Mouse (Mus musculus) MEL (cell line): ENCODE measurements around the gene Gm42417. TPM values are rescaled to one million over a fixed set of nuclear protein-coding genes. Genes with fewer than 3 reads are reported as not detected.
"Not testable (repeated sequence)": the region's sequence is repeated elsewhere in the genome, so short reads cannot be mapped to it uniquely, and the experiment has no call there.

Source experiments
- DNase-seq: peaks from one replicate; pipeline ENCODE4 v3.0.0; 2011; ENCODE audit warnings: low read depth, low spot score
- H3K27ac ChIP-seq: 2 replicates; pipeline ENCODE4 v1.5.1; 2012; ENCODE audit warnings: low read depth, mild to moderate bottlenecking, control low read depth, low read length, moderate library complexity; ENCODE audit not compliant: control insufficient read depth
- H3K27me3 ChIP-seq, 2 experiments: fragments of 150-350 bp in 1 of 2; sonication (generic) in 1 of 2; 2 replicates each; pipeline ENCODE4 v1.6.1; 2012; ENCODE audit warnings: low read length in 2 of 2, mild to moderate bottlenecking in 2 of 2, improper control_type of control experiment in 1 of 2, moderate library complexity in 1 of 2; ENCODE audit not compliant: insufficient read depth in 2 of 2, control insufficient read depth in 1 of 2
- H3K36me3 ChIP-seq, 2 experiments: 2 replicates each; pipeline ENCODE4 v1.6.1; 2012 to 2014; ENCODE audit warnings: low read length in 2 of 2, improper control_type of control experiment in 1 of 2, inconsistent platforms in 1 of 2, mild to moderate bottlenecking in 1 of 2; ENCODE audit not compliant: insufficient read depth in 2 of 2, control insufficient read depth in 1 of 2
- H3K4me1 ChIP-seq, 2 experiments: fragments of 150-350 bp in 1 of 2; sonication (generic) in 1 of 2; 2 replicates each; pipeline ENCODE4 v1.6.1; 2012; ENCODE audit warnings: low read length in 2 of 2, improper control_type of control experiment in 1 of 2, mild to moderate bottlenecking in 1 of 2; ENCODE audit not compliant: insufficient read depth in 2 of 2, control insufficient read depth in 1 of 2
- H3K4me3 ChIP-seq, 2 experiments: fragments of 150-350 bp in 1 of 2; sonication (generic) in 1 of 2; 2 replicates each; pipeline ENCODE4 v1.5.1; 2012; ENCODE audit warnings: low read depth in 2 of 2, low read length in 2 of 2, mild to moderate bottlenecking in 2 of 2, moderate library complexity in 2 of 2, control low read depth in 1 of 2, improper control_type of control experiment in 1 of 2; ENCODE audit not compliant: control insufficient read depth in 1 of 2, insufficient read depth in 1 of 2
- H3K79me2 ChIP-seq: 2 replicates; pipeline ENCODE4 v1.6.1; 2012; ENCODE audit warnings: mild to moderate bottlenecking, low read length, moderate library complexity; ENCODE audit not compliant: control insufficient read depth, poor library complexity, insufficient read depth
- H3K9ac ChIP-seq: 2 replicates; pipeline ENCODE4 v1.6.1; 2012; ENCODE audit warnings: low read depth, mild to moderate bottlenecking, control low read depth, low read length, moderate library complexity; ENCODE audit not compliant: control insufficient read depth, poor library complexity, severe bottlenecking
- H3K9me3 ChIP-seq: fragments of 150-350 bp; sonication (generic); replicated peaks from 2 replicates; pipeline ENCODE4 v1.6.1; 2012; ENCODE audit warnings: mild to moderate bottlenecking, low read length, improper control_type of control experiment, moderate library complexity; ENCODE audit not compliant: insufficient read depth
- BHLHE40 ChIP-seq: IDR thresholded peaks from 2 replicates; pipeline ENCODE4 v1.6.1; 2012; ENCODE audit warnings: low read depth, mild to moderate bottlenecking, inconsistent platforms, low read length, improper control_type of control experiment, borderline replicate concordance
- CHD2 ChIP-seq: IDR thresholded peaks from 2 replicates; pipeline ENCODE4 v1.6.1; 2011; ENCODE audit warnings: low read length, improper control_type of control experiment
- CTCF ChIP-seq, 3 experiments: IDR thresholded peaks in 2 of 3; conservative IDR thresholded peaks in 1 of 3; 2 replicates each; pipeline ENCODE4 v1.5.1; 2011 to 2012; ENCODE audit warnings: low read length in 3 of 3, low read depth in 2 of 3, mild to moderate bottlenecking in 2 of 3, improper control_type of control experiment in 1 of 3, inconsistent platforms in 1 of 3, mixed read lengths in 1 of 3, moderate library complexity in 1 of 3; ENCODE audit not compliant: control insufficient read depth in 1 of 3, insufficient read depth in 1 of 3, poor library complexity in 1 of 3, severe bottlenecking in 1 of 3
- ETS1 ChIP-seq: IDR thresholded peaks from 2 replicates; pipeline ENCODE4 v1.6.1; 2012; ENCODE audit warnings: low read depth, mild to moderate bottlenecking, inconsistent platforms, low read length, improper control_type of control experiment, moderate library complexity
- GABPA ChIP-seq: IDR thresholded peaks from 2 replicates; pipeline ENCODE4 v1.6.1; 2012; ENCODE audit warnings: low read depth, mild to moderate bottlenecking, inconsistent platforms, low read length, improper control_type of control experiment, moderate library complexity
- HCFC1 ChIP-seq: IDR thresholded peaks from 2 replicates; pipeline ENCODE4 v1.6.1; 2012; ENCODE audit warnings: low read depth, mild to moderate bottlenecking, inconsistent platforms, low read length, improper control_type of control experiment, moderate library complexity
- JUND ChIP-seq: IDR thresholded peaks from 2 replicates; pipeline ENCODE4 v1.6.1; 2011; ENCODE audit warnings: low read depth, mild to moderate bottlenecking, improper control_type of control experiment, low read length
- MAX ChIP-seq: IDR thresholded peaks from 2 replicates; pipeline ENCODE4 v1.6.1; 2011; ENCODE audit warnings: low read length, improper control_type of control experiment
- MEF2A ChIP-seq: IDR thresholded peaks from 2 replicates; pipeline ENCODE4 v1.6.1; 2014; ENCODE audit warnings: low read depth, mild to moderate bottlenecking, inconsistent platforms, low read length, improper control_type of control experiment; ENCODE audit not compliant: poor library complexity, insufficient replicate concordance, severe bottlenecking; ENCODE audit errors: extremely low read depth
- MYC ChIP-seq: IDR thresholded peaks from 2 replicates; pipeline ENCODE4 v1.6.1; 2011; ENCODE audit warnings: low read depth, mild to moderate bottlenecking, low read length, improper control_type of control experiment, moderate library complexity
- NELFE ChIP-seq: IDR thresholded peaks from 2 replicates; pipeline ENCODE4 v1.6.1; 2011; ENCODE audit warnings: low read depth, low read length, improper control_type of control experiment
- NRF1 ChIP-seq: IDR thresholded peaks from 2 replicates; pipeline ENCODE4 v1.6.1; 2014; ENCODE audit warnings: low read depth, mild to moderate bottlenecking, inconsistent platforms, low read length, improper control_type of control experiment, moderate library complexity; ENCODE audit not compliant: poor library complexity, insufficient read depth, severe bottlenecking
- POLR2A ChIP-seq, 2 experiments: IDR thresholded peaks; 2 replicates each; pipeline ENCODE4 v1.6.1; 2011 to 2012; ENCODE audit warnings: low read length in 2 of 2, mild to moderate bottlenecking in 2 of 2, control low read depth in 1 of 2, improper control_type of control experiment in 1 of 2, low read depth in 1 of 2, moderate library complexity in 1 of 2; ENCODE audit not compliant: control insufficient read depth in 1 of 2, insufficient read depth in 1 of 2, poor library complexity in 1 of 2
- POLR2AphosphoS2 ChIP-seq: IDR thresholded peaks from 2 replicates; pipeline ENCODE4 v1.6.1; 2011; ENCODE audit warnings: low read length, improper control_type of control experiment
- POLR2AphosphoS5 ChIP-seq: IDR thresholded peaks from 2 replicates; pipeline ENCODE4 v1.6.1; 2012; ENCODE audit warnings: low read depth, borderline replicate concordance, mild to moderate bottlenecking, inconsistent platforms, low read length, moderate library complexity, mixed read lengths
- RCOR1 ChIP-seq: IDR thresholded peaks from 2 replicates; pipeline ENCODE4 v1.6.1; 2012; ENCODE audit warnings: low read depth, mild to moderate bottlenecking, inconsistent platforms, low read length, improper control_type of control experiment
- SMC3 ChIP-seq: IDR thresholded peaks from 2 replicates; pipeline ENCODE4 v1.6.1; 2011; ENCODE audit warnings: low read depth, low read length, improper control_type of control experiment
- TAL1 ChIP-seq: IDR thresholded peaks from 2 replicates; pipeline ENCODE4 v1.6.1; 2012; ENCODE audit warnings: mild to moderate bottlenecking, inconsistent platforms, low read length, moderate library complexity, mixed read lengths
- TBP ChIP-seq: IDR thresholded peaks from 2 replicates; pipeline ENCODE4 v1.8.0; 2011; ENCODE audit warnings: low read depth, low read length, improper control_type of control experiment
- TCF12 ChIP-seq: IDR thresholded peaks from 2 replicates; pipeline ENCODE4 v1.6.1; 2014; ENCODE audit warnings: low read depth, mild to moderate bottlenecking, inconsistent platforms, low read length, improper control_type of control experiment, moderate library complexity
- USF2 ChIP-seq, 2 experiments: IDR thresholded peaks; 2 replicates each; pipeline ENCODE4 v1.6.1; 2011 to 2012; ENCODE audit warnings: improper control_type of control experiment in 2 of 2, low read length in 2 of 2, borderline replicate concordance in 1 of 2, inconsistent platforms in 1 of 2, low read depth in 1 of 2, mild to moderate bottlenecking in 1 of 2; ENCODE audit not compliant: insufficient read depth in 1 of 2
- ZC3H11A ChIP-seq: IDR thresholded peaks from 2 replicates; pipeline ENCODE4 v1.6.1; 2012; ENCODE audit warnings: low read depth, mild to moderate bottlenecking, inconsistent platforms, low read length, improper control_type of control experiment
- ZMIZ1 ChIP-seq: IDR thresholded peaks from 2 replicates; pipeline ENCODE4 v1.6.1; 2012; ENCODE audit warnings: low read depth, mild to moderate bottlenecking, inconsistent platforms, low read length, improper control_type of control experiment, moderate library complexity
- polyA plus RNA-seq, 2 experiments: library from polyadenylated mRNA; stranded (reverse) in 1 of 2; unstranded in 1 of 2; fragments of >175 nt in 1 of 2; fragments of >200 nt in 1 of 2; gene quantifications; 2 replicates each; pipeline versions ENCODE4 v1.2.1 to v1.2.4; 2012; ENCODE audit warnings: low replicate concordance in 2 of 2, low read depth in 1 of 2; ENCODE audit not compliant: insufficient read length in 2 of 2, insufficient read depth in 1 of 2, missing spikeins in 1 of 2
- total RNA-seq: library from RNA; depleted of rRNA; stranded (reverse); fragments of 300-350 nt; gene quantifications from 2 replicates; pipeline ENCODE4 v1.2.3, GENCODE M21; 2012

The Gm42417 gene
- total and polyA plus RNA-seq, 3 experiments, result 0.74 TPM; not detected in 2

GRCm38 (mm10) chr1:36540132-36540531, 903 bp upstream of the Gm42417 start:
- no peaks in the 10 kb centered on the region for H3K4me1 ChIP-seq
- DNase-seq, result no peak
- H3K79me2 ChIP-seq, result peaks cover 1% of the 10 kb centered on the region; the same call in 1 of the 2 replicates
- H3K9me3 ChIP-seq, result no peaks in the 10 kb centered on the region
- H3K4me3 ChIP-seq, result no peak overlapping the region
- no peaks in the 10 kb centered on the region; a peak in 1 of 4 replicates for H3K36me3 ChIP-seq
- H3K9ac ChIP-seq, result no peak overlapping the region
- no peaks in the 10 kb centered on the region for H3K27me3 ChIP-seq
- TF ChIP-seq TBP (no peak), SMC3 (no peak), JUND (no peak), MAX (no peak), POLR2AphosphoS5 (no peak), BHLHE40 (no peak), CTCF (IDR thresholded peaks at IDR 0.05 in 2 of 3, conservative IDR thresholded peaks at IDR 0.05 in 1 of 3; ENCODE audit: control insufficient read depth in 1 of 3, insufficient read depth in 1 of 3, low read depth in 2 of 3, low read length in 3 of 3, poor library complexity in 1 of 3, severe bottlenecking in 1 of 3) (no peak), POLR2AphosphoS2 (no peak), MYC (no peak), CHD2 (no peak), RCOR1 (no peak), POLR2A (IDR thresholded peaks at IDR 0.05; ENCODE audit: control insufficient read depth in 1 of 2, insufficient read depth in 1 of 2, low read depth in 1 of 2, low read length in 2 of 2, poor library complexity in 1 of 2) (no peak), MEF2A (no peak), USF2 (IDR thresholded peaks at IDR 0.05; ENCODE audit: borderline replicate concordance in 1 of 2, insufficient read depth in 1 of 2, low read depth in 1 of 2, low read length in 2 of 2) (no peak), ETS1 (no peak), NELFE (no peak), TAL1 (no peak), HCFC1 (no peak), ZMIZ1 (no peak), GABPA (no peak)
- no peak overlapping the region for H3K27ac ChIP-seq

GRCm38 (mm10) chr1:36538727-36539126, 502 bp downstream of the Gm42417 start:
- no peak for DNase-seq
- Histone ChIP-seq H3K27ac (no peak overlapping the region), H3K9me3 (no peaks in the 10 kb centered on the region), H3K79me2 (no peaks in the 10 kb centered on the region), H3K4me3 (no peak overlapping the region), H3K36me3 (no peaks in the 10 kb centered on the region; a peak in 1 of 4 replicates), H3K4me1 (peaks cover 0 to 4% of the 10 kb centered on the region in 2 experiments; a peak in 2 of 4 replicates), H3K27me3 (no peaks in the 10 kb centered on the region), H3K9ac (no peak overlapping the region)
- TF ChIP-seq POLR2AphosphoS2 (no peak), NRF1 (no peak), TCF12 (no peak), SMC3 (no peak), MEF2A (no peak), POLR2A (IDR thresholded peaks at IDR 0.05; ENCODE audit: control insufficient read depth in 1 of 2, insufficient read depth in 1 of 2, low read depth in 1 of 2, low read length in 2 of 2, poor library complexity in 1 of 2) (no peak), MYC (no peak), MAX (no peak), POLR2AphosphoS5 (no peak), ZC3H11A (no peak)

- not testable (repeated sequence) for H3K9me3 ChIP-seq, H3K27ac ChIP-seq, H3K4me3 ChIP-seq, H3K9ac ChIP-seq, DNase-seq, H3K36me3 ChIP-seq, H3K79me2 ChIP-seq, H3K4me1 ChIP-seq, H3K27me3 ChIP-seq
These were observed 2.4 kb downstream of the Gm42417 start, which contains the start of gene Ankrd23 for GRCm38 (mm10) chr1:36536783-36537182. Ankrd23 (minus strand) TSS chr1:36536883.
